Mouse (Mus musculus): ENCODE results near the gene Gm21954. TPM values are rescaled to one million over a fixed set of nuclear protein-coding genes. Genes with fewer than 3 reads are reported as not detected.

Gm21954 gene
- polyA plus RNA-seq, 1 experiment from 2014 or later = not detected

DNA sequence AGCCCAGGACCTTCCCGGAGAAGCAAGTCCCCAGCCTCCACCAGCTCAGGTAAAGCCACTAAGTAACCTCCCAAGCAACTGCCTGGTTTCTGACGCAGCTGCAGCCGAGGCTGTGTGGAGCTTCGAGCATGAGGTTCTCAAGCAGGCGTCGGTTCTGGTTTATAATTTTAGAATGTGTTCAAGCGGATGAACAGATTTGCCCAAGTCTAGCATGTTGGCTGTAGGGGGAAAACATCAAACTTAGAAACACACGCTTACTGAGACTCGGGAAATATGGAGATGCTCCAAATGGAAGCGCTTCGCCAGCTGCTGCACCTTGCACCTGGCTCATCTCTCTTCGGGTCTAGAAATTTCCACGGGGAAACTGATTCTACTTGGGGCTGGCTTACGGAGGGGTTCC is 21.0 kb downstream of the Gm21954 start:
- Histone ChIP-seq H3K36me3 (ENCODE audit: control insufficient read depth, insufficient read depth, low read length) (no peaks in the 10 kb centered on the region), H3K4me1 (ENCODE audit: control insufficient read depth, insufficient read depth, low read length) (no peaks in the 10 kb centered on the region), H3K9ac (ENCODE audit: low read depth, low read length) (no peak overlapping the region), H3K4me3 (ENCODE audit: low read length) (no peak overlapping the region), H3K9me3 (ENCODE audit: control insufficient read depth, low read length) (no peaks in the 10 kb centered on the region), H3K4me2 (replicated peaks; ENCODE audit: low read depth, low read length) (no peak overlapping the region), H3K27ac (ENCODE audit: low read depth, low read length) (no peak overlapping the region), H3K27me3 (ENCODE audit: control insufficient read depth, insufficient read depth, low read length) (no peaks in the 10 kb centered on the region)
- WGBS = 96% methylated on average over 14 of the region's 14 CpGs
- ATAC-seq (ENCODE audit: low FRiP score, low TSS enrichment) = no peak

GRCm38 (mm10) chr3:55449148-55449547 is 22.9 kb downstream of the Gm21954 start:
- H3K4me2 ChIP-seq (replicated peaks; ENCODE audit: low read depth, low read length) = no peak overlapping the region
- H3K36me3 ChIP-seq (ENCODE audit: control insufficient read depth, insufficient read depth, low read length) = no peaks in the 10 kb centered on the region
- H3K9ac ChIP-seq (ENCODE audit: low read depth, low read length) = no peak overlapping the region
- WGBS = 87% methylated on average over 2 of the region's 2 CpGs
- no peaks in the 10 kb centered on the region for H3K4me1 ChIP-seq (ENCODE audit: control insufficient read depth, insufficient read depth, low read length)
- H3K4me3 ChIP-seq (ENCODE audit: low read length) = no peak overlapping the region
- ATAC-seq (ENCODE audit: low FRiP score, low TSS enrichment) = no peak
- H3K27me3 ChIP-seq (ENCODE audit: control insufficient read depth, insufficient read depth, low read length) = no peaks in the 10 kb centered on the region
- H3K9me3 ChIP-seq (ENCODE audit: control insufficient read depth, low read length) = no peaks in the 10 kb centered on the region
- H3K27ac ChIP-seq (ENCODE audit: low read depth, low read length) = no peak overlapping the region

GRCm38 (mm10) chr3:55447486-55448460 is 24.2 kb downstream of the Gm21954 start:
- Histone ChIP-seq H3K4me1 (ENCODE audit: control insufficient read depth, insufficient read depth, low read length) (no peaks in the 10 kb centered on the region), H3K4me2 (replicated peaks; ENCODE audit: low read depth, low read length) (no peak overlapping the region), H3K27ac (ENCODE audit: low read depth, low read length) (no peak overlapping the region), H3K9me3 (ENCODE audit: control insufficient read depth, low read length) (no peaks in the 10 kb centered on the region), H3K36me3 (ENCODE audit: control insufficient read depth, insufficient read depth, low read length) (no peaks in the 10 kb centered on the region), H3K9ac (ENCODE audit: low read depth, low read length) (no peak overlapping the region), H3K27me3 (ENCODE audit: control insufficient read depth, insufficient read depth, low read length) (no peaks in the 10 kb centered on the region), H3K4me3 (ENCODE audit: low read length) (no peak overlapping the region)
- 83% methylated on average over 5 of the region's 5 CpGs for WGBS
- ATAC-seq (ENCODE audit: low FRiP score, low TSS enrichment) = no peak

- H3K4me1 ChIP-seq (ENCODE audit: control insufficient read depth, insufficient read depth, low read length) = no peaks in the 10 kb centered on the region
- H3K4me3 ChIP-seq (ENCODE audit: low read length) = no peak overlapping the region
- no peak for ATAC-seq (ENCODE audit: low FRiP score, low TSS enrichment)
- no peak overlapping the region for H3K4me2 ChIP-seq (replicated peaks; ENCODE audit: low read depth, low read length)
- no peaks in the 10 kb centered on the region for H3K36me3 ChIP-seq (ENCODE audit: control insufficient read depth, insufficient read depth, low read length)
- H3K9me3 ChIP-seq (ENCODE audit: control insufficient read depth, low read length) = no peaks in the 10 kb centered on the region
- WGBS = 90% methylated on average over 7 of the region's 7 CpGs
- no peak overlapping the region for H3K9ac ChIP-seq (ENCODE audit: low read depth, low read length)
- H3K27ac ChIP-seq (ENCODE audit: low read depth, low read length) = no peak overlapping the region
- no peaks in the 10 kb centered on the region for H3K27me3 ChIP-seq (ENCODE audit: control insufficient read depth, insufficient read depth, low read length)
Measured at GRCm38 (mm10) chr3:55446681-55447080, 25.3 kb downstream of the Gm21954 start.

- Histone ChIP-seq H3K27ac (ENCODE audit: low read depth, low read length) (no peak overlapping the region), H3K4me1 (ENCODE audit: control insufficient read depth, insufficient read depth, low read length) (no peaks in the 10 kb centered on the region), H3K4me2 (replicated peaks; ENCODE audit: low read depth, low read length) (no peak overlapping the region), H3K9ac (ENCODE audit: low read depth, low read length) (no peak overlapping the region), H3K36me3 (ENCODE audit: control insufficient read depth, insufficient read depth, low read length) (no peaks in the 10 kb centered on the region), H3K4me3 (ENCODE audit: low read length) (no peak overlapping the region), H3K9me3 (ENCODE audit: control insufficient read depth, low read length) (no peaks in the 10 kb centered on the region), H3K27me3 (ENCODE audit: control insufficient read depth, insufficient read depth, low read length) (no peaks in the 10 kb centered on the region)
- WGBS = 97% methylated on average over 2 of the region's 2 CpGs
- ATAC-seq (ENCODE audit: low FRiP score, low TSS enrichment) = no peak
Measured at GRCm38 (mm10) chr3:55443725-55444124, 28.3 kb downstream of the Gm21954 start.

GRCm38 (mm10) chr3:55443271-55443670 is 28.7 kb downstream of the Gm21954 start:
- no peaks in the 10 kb centered on the region for H3K9me3 ChIP-seq (ENCODE audit: control insufficient read depth, low read length)
- no peaks in the 10 kb centered on the region for H3K4me1 ChIP-seq (ENCODE audit: control insufficient read depth, insufficient read depth, low read length)
- H3K36me3 ChIP-seq (ENCODE audit: control insufficient read depth, insufficient read depth, low read length) = no peaks in the 10 kb centered on the region
- H3K27me3 ChIP-seq (ENCODE audit: control insufficient read depth, insufficient read depth, low read length) = no peaks in the 10 kb centered on the region
- WGBS = 88% methylated on average over 8 of the region's 8 CpGs
- no peak overlapping the region for H3K9ac ChIP-seq (ENCODE audit: low read depth, low read length)
- no peak overlapping the region for H3K4me3 ChIP-seq (ENCODE audit: low read length)
- no peak overlapping the region for H3K4me2 ChIP-seq (replicated peaks; ENCODE audit: low read depth, low read length)
- H3K27ac ChIP-seq (ENCODE audit: low read depth, low read length) = no peak overlapping the region
- no peak for ATAC-seq (ENCODE audit: low FRiP score, low TSS enrichment)

- WGBS = 86% methylated on average over 11 of the region's 11 CpGs
- no peaks in the 10 kb centered on the region for H3K4me1 ChIP-seq (ENCODE audit: control insufficient read depth, insufficient read depth, low read length)
- ATAC-seq (ENCODE audit: low FRiP score, low TSS enrichment) = no peak
- no peak overlapping the region for H3K4me2 ChIP-seq (replicated peaks; ENCODE audit: low read depth, low read length)
- H3K9ac ChIP-seq (ENCODE audit: low read depth, low read length) = no peak overlapping the region
- H3K27ac ChIP-seq (ENCODE audit: low read depth, low read length) = no peak overlapping the region
- peaks cover 2% of the 10 kb centered on the region; the same call in 1 of the 2 replicates for H3K27me3 ChIP-seq (ENCODE audit: control insufficient read depth, insufficient read depth, low read length)
- no peaks in the 10 kb centered on the region for H3K36me3 ChIP-seq (ENCODE audit: control insufficient read depth, insufficient read depth, low read length)
- H3K4me3 ChIP-seq (ENCODE audit: low read length) = no peak overlapping the region
- no peaks in the 10 kb centered on the region for H3K9me3 ChIP-seq (ENCODE audit: control insufficient read depth, low read length)
Measured at GRCm38 (mm10) chr3:55442012-55442645, 29.9 kb downstream of the Gm21954 start.

DNA sequence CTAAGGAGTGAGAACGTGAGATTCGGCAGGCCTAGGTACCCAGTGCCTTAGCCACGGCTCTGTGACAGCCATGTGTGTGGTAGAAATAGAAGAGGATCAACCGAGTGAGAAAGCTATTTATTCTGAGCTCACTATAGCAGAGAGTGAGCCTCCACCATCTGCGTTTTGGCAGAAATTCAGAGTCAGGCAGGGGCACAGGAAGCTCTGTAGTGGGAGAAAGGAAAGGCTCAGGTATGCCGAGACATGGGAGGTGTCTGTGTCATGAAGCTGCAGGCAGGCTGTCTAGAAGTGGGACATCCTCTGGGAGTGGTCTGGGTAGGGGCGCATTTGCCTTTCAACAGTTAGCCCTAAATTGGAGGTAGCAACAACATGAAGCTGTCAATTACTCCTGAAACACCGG is 31.7 kb downstream of the Gm21954 start:
- Histone ChIP-seq H3K4me2 (replicated peaks; ENCODE audit: low read depth, low read length) (no peak overlapping the region), H3K27ac (ENCODE audit: low read depth, low read length) (no peak overlapping the region), H3K4me1 (ENCODE audit: control insufficient read depth, insufficient read depth, low read length) (no peaks in the 10 kb centered on the region), H3K36me3 (ENCODE audit: control insufficient read depth, insufficient read depth, low read length) (no peaks in the 10 kb centered on the region), H3K9me3 (ENCODE audit: control insufficient read depth, low read length) (no peaks in the 10 kb centered on the region), H3K27me3 (ENCODE audit: control insufficient read depth, insufficient read depth, low read length) (peaks cover 2% of the 10 kb centered on the region; the same call in 1 of the 2 replicates), H3K4me3 (ENCODE audit: low read length) (no peak overlapping the region), H3K9ac (ENCODE audit: low read depth, low read length) (no peak overlapping the region)
- WGBS = 34% methylated on average over 8 of the region's 8 CpGs
- ATAC-seq (ENCODE audit: low FRiP score, low TSS enrichment) = no peak

Data from kidney, embryonic 14.5 days (tissue).